Mouse (Mus musculus) adrenal gland, postnatal 0 days (tissue): ENCODE data around the gene Gm10471. TPM values are rescaled to one million over a fixed set of nuclear protein-coding genes. Genes with fewer than 3 reads are reported as not detected.

Experiments
- polyA plus RNA-seq: library from polyadenylated mRNA; unstranded; fragments of >200 nt; fragmentation: Nextera tagmentation; extraction: Ambion mirVana; gene quantifications from 2 replicates; pipeline ENCODE4 v1.2.1, GENCODE M21; 2015

The Gm10471 gene
- 0.05 and 0.21 TPM in 2 replicates for polyA plus RNA-seq

DNA sequence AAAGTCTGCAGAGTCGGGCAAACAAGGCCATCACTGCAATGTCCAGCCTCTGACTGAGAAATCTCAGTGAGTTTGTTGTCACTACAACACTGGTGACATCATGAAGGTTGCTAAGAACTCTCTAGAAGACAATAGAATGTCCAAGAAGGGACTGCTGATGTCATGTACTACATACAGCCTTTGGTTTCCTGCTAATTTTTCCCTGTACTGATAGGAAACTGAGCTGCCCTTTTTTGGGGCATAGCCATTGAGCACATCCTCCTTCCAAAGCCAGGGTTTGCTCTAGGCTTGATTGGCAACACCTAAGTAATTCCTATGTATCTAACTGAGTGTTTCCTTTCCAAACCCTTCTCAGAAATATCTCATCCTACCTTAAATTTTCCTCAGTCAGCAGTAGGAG, at the start of gene Gm10471:
Gene Gm10471 (minus strand): TSS at position 101 of the 400 bp plus-strand sequence.

DNA sequence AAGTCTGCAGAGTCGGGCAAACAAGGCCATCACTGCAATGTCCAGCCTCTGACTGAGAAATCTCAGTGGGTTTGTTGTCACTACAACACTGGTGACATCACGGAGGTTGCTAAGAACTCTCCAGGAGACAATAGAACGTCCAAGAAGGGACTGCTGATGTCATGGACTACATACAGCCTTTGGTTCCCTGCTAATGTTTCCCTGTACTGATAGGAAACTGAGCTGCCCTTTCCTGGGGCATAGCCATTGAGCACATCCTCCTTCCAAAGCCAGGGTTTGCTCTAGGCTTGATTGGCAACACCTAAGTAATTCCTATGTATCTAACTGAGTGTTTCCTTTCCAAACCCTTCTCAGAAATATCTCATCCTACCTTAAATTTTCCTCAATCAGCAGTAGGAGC, 32.2 kb upstream of the Gm10471 start, which contains the start of gene Gm10220:
Gene Gm10220 (minus strand): TSS at position 101 of the 400 bp plus-strand sequence.

DNA sequence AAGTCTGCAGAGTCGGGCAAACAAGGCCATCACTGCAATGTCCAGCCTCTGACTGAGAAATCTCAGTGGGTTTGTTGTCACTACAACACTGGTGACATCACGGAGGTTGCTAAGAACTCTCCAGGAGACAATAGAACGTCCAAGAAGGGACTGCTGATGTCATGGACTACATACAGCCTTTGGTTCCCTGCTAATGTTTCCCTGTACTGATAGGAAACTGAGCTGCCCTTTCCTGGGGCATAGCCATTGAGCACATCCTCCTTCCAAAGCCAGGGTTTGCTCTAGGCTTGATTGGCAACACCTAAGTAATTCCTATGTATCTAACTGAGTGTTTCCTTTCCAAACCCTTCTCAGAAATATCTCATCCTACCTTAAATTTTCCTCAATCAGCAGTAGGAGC, 16.2 kb upstream of the Gm10471 start, which contains the start of gene 5031410I06Rik:
Gene 5031410I06Rik (minus strand): TSS at position 101 of the 400 bp plus-strand sequence.

DNA sequence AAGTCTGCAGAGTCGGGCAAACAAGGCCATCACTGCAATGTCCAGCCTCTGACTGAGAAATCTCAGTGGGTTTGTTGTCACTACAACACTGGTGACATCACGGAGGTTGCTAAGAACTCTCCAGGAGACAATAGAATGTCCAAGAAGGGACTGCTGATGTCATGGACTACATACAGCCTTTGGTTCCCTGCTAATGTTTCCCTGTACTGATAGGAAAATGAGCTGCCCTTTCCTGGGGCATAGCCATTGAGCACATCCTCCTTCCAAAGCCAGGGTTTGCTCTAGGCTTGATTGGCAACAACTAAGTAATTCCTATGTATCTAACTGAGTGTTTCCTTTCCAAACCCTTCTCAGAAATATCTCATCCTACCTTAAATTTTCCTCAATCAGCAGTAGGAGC, 30.6 kb downstream of the Gm10471 start, which contains the start of gene Gm7347:
Gene Gm7347 (minus strand): TSS at position 101 of the 400 bp plus-strand sequence.

DNA sequence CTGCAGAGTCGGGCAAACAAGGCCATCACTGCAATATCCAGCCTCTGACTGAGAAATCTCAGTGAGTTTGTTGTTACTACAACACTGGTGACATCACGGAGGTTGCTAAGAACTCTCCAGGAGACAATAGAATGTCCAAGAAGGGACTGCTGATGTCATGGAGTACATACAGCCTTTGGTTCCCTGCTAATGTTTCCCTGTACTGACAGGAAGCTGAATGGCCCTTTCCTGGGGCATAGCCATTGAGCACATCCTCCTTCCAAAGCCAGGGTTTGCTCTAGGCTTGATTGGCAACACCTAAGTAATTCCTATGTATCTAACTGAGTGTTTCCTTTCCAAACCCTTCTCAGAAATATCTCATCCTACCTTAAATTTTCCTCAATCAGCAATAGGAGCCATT, 49.6 kb downstream of the Gm10471 start, which contains the start of gene Speer4a:
Gene Speer4a (minus strand): TSS at position 101 of the 400 bp plus-strand sequence.

Other genes starting within 250 kb of the Gm10471 start
- 0.09 and 0.22 TPM in 2 replicates for gene Gm21663, start 146.9 kb downstream of the Gm10471 start, polyA plus RNA-seq
- 0.09 and 0.35 TPM in 2 replicates for gene Gm21671, start 134.9 kb downstream of the Gm10471 start, polyA plus RNA-seq
- gene Gm21680, start 116.6 kb downstream of the Gm10471 start, polyA plus RNA-seq: 0.17 and 0.21 TPM in 2 replicates
- 0.40 TPM in 1 of 2 replicates, not detected in the other for gene Gm21698, start 100.6 kb downstream of the Gm10471 start, polyA plus RNA-seq
- gene Gm1979, start 84.5 kb downstream of the Gm10471 start, polyA plus RNA-seq: 0.20 and 0.48 TPM in 2 replicates
- gene Gm5862, start 66.4 kb downstream of the Gm10471 start, polyA plus RNA-seq: 0.22 TPM in 1 of 2 replicates, not detected in the other
- gene Speer4a, start 49.7 kb downstream of the Gm10471 start, polyA plus RNA-seq: 0.22 and 0.63 TPM in 2 replicates
- 0.05 and 0.22 TPM in 2 replicates for gene Gm7347, start 30.7 kb downstream of the Gm10471 start, polyA plus RNA-seq
- 0.30 TPM in 1 of 2 replicates, not detected in the other for gene 5031410I06Rik, start 16.1 kb upstream of the Gm10471 start, polyA plus RNA-seq
- 0.14 and 0.19 TPM in 2 replicates for gene Gm10220, start 32.1 kb upstream of the Gm10471 start, polyA plus RNA-seq
- gene Gm7361, start 168.4 kb upstream of the Gm10471 start, polyA plus RNA-seq: 0.08 TPM in 1 of 2 replicates, not detected in the other